Mouse (Mus musculus): ENCODE data around the gene 9930022D16Rik.

9930022D16Rik gene

DNA sequence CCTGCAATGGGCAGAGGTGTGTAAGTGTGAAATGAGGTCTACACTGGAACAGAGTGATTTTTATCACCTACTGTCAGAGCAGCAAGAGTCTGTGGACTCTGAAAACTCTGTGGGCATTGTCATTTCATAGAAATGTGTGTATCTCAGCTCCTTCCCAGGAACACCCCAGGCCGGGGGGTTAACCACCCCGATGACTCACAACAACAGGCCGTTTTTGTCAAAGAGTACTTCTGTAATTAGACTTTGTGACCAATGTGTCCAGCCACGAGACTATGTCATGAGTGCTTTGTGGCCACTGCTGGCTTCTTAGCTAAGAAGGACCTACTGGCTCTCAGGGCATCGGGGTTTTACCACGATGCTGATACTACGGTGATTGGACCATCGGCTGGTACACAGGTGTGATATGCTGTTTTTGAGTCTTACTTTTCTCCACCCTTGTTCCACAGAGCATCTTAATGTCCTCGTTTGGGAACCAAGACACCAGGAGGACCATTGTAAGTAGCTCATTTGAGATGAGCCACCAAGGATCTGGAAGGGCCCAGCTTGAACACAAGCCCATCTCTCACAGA, 3.8 kb downstream of the 9930022D16Rik start:
- DNase-seq = no peak

DNA sequence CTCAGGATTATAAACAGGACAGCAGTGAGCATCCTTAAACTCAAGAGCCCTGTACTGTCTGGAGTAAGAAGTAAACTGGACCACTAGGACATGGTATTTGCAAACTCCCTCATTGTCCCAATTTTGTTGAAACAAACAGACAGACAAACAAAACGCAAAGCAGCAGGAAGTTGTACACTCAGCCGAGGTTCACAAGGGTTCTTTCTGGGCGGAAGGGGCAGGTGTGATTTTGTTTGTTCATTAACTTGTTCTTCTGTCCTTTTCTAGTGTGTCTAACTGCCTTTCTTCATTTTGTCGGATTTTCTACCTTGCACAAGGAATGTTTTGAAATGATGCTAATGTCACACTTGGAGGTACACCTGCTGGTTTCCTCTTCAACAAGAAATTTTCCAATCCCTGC, 5.7 kb downstream of the 9930022D16Rik start:
- DNase-seq = no peak

DNA sequence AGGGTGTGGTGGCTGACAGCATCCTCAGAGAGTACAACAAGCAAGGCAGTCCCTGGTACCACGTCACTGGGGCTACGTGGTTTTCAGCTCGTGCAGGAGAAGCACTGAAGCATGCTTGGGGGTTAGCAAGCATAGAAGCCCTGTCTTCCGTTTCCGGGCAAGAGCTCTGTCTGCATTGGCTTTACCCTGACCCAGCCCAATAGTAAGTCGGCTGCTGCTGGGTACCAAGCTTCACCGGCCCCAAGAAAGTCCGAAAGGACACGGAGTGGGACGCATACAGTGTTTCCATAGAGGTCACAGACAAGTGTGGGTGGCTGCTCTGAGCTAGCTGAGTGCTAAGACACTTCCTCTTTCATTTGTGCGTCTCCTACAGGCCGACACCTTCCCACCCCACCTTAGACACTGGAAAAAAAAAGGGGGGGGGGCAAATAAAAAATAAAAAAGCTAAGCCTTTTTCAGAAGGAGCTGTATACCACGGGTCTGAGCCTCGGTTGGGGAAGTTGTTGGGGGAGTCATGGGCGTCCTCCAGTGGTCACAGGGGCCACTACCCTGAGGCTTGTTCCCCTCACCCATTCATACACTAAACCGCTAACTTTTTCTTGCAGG, 6.3 kb downstream of the 9930022D16Rik start:
- peak; percentile 73 for DNase-seq

DNA sequence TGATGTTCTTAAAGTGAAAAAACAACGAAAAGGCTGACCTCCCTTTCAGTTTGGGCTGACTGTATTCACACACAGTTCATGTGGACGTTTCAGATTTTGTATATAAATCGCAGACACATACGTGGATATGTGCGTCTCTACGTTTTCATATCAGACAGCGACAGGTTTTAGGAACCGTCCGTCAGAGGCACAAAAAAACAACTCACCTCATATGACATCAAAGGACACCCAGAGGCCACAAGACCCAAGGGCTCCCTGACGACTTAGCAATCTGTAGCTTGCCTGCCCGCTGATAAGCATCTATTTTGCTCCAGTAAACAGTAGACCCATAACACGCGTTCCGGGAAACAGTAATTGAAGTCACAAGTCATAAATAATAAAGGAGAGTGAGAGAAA, 6.8 kb downstream of the 9930022D16Rik start:
- DNase-seq = no peak

DNA sequence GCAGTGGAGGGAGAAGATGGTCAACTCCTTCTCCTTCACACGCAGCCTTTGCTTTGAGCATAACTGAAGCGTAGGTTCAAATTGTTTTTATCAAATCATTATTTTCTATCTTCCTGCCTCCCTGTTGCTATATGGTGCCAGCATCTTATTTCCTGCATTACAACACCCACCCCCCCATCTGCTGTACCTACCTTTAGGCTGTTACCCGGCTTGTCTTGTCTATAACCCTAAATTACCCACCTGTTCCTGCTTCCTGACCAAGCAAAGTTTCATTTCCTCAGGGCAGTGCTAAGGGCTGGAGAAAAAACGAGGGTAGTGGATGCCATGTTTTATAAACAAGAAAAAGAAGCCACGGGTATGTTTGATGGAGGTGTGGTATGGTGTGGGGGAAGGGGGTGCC, 7.5 kb downstream of the 9930022D16Rik start:
- no peak for DNase-seq

DNA sequence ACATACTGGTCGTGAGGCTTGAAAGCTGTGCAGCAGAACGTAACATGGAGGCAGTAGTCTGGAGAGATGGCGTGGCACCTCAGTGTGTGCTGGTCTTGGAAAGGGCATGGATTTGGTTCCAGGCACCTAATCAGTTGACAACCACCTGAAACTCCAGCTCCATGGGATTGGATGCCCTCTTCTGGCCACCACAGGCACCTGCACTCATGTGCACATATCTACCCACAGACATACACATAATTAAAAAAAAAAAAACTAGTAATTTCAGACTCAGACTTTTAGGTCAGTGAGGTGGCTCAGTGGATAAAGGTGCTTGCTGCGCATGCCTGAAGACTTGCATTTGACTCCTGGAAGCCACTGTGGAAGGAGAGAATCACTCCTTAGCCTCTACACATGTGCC, 8.5 kb downstream of the 9930022D16Rik start:
- no peak for DNase-seq

DNA sequence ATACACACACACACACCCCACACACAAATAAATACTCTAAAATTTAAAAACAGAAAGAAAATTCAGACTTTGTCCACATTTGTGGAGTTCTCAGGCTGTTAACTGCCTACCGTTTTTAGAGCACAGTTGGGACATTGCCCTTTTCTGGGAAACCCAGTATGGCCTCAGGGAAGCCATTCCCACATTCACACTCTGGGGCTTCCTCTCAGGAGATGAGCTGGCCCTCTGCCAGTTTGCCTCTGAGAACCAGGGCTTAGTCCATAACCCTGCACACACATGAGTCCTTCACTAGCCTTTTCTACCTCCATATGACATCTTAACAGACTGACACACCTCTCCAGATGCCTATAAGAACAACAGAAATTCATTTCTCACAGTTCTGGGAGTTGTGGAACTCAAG, 9.6 kb downstream of the 9930022D16Rik start:
- DNase-seq = no peak

DNA sequence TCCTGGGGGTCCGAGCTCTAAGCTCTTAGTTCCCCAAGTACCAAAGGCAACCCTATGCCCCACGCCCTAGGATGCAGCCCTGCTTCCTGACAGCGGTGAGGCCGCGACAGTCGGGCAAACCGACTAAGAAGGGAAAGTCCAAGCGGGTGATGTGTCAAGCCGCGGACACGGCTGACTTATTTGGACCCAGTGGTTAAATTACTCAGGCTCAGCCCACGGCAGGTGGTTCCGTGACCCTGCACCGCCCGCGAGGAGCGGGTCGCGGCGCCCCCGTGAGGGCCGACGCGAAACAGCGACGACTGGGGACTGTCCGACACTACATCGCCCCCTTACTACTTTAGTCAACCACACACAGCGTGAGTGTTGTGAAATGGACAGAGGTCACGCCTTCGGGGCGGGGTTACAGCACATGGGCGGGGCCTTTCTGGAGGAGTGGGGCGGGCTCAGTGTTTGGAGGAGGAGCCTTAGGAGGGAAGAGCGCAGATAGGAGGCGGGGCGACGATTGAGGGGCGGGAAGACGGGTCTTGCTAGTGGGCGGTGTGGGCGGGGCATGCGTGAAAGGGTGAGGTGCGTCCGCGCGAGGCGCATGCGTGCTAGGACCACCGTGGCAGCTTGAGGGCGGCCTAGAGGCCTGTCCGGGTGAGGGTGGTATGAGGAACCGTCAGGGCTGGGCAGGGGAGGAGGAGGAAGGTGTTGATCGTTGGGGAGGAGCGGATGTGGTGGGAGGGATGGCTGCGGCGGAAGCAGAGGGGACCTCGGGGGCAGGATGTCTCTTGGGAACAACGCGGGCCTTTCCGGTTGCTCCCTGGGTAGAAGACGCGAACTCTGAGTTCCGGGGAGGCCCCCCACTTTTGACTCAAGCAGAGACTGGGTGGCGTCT, 11.9 kb downstream of the 9930022D16Rik start, which contains the start of gene Amz2:
Amz2 (plus strand) TSS at position 555 of the 880 bp plus-strand sequence.
- peak; percentile 100 for DNase-seq

DNA sequence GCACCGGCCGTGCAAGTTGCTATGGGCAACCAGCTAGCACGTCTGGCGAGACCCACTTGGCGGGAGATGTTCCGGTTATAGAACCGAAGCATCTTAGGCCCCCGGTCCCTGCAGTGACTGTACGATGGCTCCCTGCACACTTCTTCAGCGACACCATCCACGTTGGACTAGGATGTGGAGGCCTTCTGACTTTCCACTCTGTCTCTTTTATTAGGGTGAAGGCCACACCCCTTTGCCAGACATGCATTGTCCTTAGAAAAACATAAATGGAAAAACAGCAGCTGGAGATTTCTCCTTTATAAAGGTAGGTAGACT, 12.5 kb downstream of the 9930022D16Rik start:
- no peak for DNase-seq

DNA sequence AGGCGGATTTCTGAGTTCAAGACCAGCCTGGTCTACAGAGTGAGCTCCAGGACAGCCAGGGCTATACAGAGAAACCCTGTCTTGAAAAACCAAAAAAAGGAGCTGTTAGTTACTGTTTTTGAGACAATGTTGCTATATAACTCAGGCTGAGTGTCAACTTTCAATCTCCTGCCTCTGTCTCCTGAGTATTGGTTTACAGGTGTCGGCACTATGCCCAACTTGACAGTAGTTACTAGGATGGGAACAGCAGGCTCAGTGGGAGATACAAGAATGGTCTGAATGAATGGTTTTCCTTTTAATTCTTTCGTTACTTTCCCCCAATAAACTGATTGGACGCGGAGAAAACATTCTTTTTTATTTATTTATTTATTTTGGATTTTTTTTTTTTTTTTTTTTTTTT, 13.6 kb downstream of the 9930022D16Rik start:
- no peak for DNase-seq

DNA sequence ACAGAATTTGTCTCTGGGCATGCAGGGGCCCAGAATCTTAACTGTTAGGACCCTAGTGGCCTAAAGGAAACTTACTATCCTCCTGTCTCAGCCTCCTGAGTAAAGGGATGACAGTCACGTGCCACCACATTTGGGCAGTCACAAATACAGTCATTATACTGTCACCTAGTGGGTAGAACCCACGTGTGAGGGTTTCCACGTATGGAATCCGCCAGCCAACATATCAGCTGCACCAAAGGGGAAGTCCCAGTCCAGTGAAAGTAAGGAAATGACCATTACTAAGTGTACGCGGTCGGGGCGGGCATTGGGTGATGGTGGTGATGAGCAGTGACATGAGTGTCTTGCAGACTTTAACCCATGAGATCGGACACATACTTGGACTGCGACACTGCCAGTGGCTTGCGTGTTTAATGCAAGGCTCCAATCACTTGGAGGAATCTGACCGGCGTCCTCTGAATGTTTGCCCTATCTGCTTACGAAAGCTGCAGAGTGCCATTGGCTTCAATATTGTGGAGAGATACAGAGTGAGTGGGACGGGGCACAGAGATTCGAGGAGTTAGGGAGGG, 20.6 kb downstream of the 9930022D16Rik start:
- DNase-seq = no peak

DNA sequence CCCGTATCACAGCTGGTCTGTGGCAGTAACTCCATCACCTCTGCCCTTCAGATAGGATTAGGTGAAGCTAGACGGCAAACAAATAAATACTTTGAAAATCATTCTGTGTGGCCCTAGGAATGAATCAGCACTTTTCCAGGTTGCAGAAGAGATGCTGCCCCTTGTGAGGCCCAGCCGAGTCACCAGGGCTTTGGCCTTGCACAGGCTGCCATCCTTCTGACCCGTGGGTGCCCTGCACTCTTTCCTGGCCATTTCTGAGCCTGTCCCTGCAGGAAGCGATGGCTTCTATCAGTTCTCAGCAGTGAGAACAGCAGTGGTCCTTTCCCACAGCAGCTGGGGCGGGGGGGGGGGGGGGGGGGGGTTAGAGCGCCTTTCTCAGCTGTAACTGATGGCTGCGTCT, 23.2 kb downstream of the 9930022D16Rik start:
- no peak for DNase-seq

DNA sequence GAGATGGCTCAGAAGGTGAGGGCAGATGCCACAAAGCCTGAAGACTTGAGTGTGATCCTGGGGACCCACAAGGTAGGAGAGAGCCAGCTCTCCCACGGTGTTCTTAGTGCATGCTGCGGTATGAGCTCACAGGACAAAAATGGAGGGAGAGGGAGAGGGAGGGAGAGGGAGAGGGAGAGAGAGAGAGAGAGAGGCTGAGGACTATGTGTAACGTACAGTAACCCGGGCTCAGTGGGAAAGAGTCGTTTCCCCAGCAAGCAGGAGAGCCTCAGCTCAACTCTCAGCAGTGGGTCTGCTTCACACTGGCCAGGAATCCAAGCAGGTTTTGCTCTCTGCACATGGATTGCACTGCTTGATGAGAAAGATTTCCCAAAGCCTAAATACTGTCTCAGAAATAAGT, 25.5 kb downstream of the 9930022D16Rik start:
- DNase-seq = no peak

DNA sequence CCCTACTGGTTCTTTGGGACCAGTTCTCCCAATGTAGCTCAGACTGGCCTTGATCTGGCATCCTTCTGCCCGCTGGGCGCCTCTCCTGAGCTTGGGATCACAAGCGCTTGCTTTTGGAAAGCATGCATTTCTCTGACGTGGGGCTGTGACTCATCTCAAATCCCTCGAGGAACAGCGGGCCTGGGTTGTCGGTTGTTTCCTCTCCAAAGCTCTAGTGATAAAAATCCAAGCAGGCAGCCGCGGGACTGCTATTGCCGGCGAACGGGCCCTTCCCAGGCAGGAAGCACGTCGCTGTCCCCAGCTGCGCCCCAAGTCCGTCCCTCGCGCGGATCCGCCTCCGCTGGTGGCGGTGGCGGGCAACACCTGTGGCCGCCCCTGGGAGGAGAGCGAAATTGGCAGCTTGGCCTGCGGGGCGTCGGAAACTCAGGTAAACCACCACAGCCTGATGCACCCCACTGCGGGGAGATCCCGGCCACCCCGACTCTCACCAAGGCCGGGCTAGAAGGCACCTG, 26.2 kb downstream of the 9930022D16Rik start:
- peak; percentile 87 for DNase-seq

DNA sequence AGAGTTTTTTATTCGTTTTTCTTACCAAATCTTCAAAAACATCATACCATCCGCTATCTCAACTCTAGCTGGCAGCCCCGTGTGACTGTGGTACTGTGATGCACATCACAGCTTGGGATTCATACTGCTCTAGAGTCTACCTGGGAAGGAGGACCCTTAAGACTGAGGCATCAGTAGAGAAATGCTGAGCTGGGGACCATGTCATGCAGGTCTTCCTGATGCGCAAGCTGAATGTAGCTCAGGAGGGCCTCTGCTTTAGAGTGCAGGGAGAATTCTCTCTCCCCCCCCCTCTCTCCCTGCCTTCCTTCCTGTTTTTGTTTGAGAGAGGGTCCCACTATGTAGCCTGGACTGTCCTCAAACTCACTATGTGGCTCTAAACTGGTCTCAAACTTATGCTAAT, 26.9 kb downstream of the 9930022D16Rik start:
- DNase-seq = no peak

DNA sequence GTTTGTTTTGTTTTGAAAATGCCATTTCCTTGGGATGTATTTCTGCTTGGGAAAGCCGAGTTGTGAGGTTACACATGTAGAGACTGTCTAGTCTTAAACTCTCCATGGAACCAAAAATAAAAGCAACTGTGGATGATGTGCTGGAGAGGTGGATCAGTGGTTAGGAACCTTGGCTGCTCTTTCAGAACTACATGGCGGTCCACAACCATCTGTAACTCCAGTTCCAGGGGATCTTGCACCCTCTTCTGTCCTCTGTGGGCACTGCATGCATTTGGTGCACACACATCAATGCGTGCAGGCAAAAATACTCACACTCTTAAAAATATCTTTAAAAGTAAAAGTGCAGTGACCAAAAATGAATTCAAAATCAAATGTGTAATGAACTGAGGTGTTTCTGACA, 27.4 kb downstream of the 9930022D16Rik start:
- DNase-seq = peak; percentile 81

DNA sequence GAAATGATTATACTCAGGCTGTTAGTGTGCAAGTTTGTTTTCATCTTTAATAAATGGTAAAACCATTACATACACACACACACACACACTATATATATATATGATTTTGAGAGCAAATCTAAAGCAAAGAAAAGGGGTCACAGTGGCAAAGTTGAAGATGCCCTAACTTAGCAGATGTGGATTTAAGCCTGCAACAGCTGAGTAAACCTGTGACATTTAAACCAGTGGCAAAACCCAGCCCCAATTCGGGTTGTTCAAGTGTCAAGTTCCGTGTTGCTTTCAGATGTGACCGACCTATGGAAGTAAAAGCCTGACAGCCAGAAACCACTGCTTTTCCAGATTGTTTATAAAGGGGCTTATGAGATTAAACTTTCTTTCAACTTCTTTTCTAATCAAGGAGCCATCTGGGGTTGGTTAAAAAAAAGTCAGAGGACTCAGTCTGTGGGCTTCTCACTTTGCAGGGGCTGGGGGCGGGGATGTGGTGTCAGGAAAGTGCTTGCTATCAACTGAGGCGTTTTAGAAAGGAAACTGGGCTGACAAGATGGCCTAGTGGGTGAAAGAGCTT, 28.5 kb downstream of the 9930022D16Rik start:
- DNase-seq = no peak

DNA sequence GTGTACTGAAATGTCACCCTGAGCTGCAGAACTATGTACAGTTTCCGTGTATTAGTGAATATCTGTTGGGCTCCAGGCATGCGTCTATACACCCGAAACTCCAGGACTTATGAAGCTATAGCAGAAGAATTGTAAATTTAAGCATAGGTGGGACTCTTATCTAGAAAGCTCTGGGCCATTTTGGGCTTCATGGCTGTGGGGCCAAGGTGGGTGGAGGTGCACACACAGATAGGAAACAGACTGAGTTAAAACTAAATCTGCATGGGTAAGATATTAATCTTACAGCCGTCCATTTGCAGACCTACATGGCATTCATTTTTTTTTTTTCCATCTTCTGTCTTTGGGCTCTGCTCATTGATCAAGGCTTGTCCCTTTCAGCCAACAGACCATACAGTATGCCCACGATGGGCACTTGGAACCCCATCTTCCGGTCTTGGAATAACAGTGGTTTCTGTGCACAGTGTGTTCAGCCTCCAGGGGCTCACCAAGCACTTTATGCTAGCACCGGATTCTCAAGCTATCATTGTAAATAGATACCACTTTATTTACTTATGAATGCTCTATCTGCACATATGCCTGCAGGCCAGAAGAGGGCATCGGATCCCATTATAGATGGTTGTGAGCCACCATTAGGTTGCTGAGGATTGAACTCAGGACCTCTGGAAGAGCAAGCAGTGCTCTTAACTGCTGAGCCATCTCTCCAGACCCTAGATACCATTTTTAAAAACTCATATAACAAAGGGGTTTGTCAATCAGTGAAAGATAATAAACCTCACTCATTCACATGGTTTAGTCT, 29.9 kb downstream of the 9930022D16Rik start:
- no peak for DNase-seq

DNA sequence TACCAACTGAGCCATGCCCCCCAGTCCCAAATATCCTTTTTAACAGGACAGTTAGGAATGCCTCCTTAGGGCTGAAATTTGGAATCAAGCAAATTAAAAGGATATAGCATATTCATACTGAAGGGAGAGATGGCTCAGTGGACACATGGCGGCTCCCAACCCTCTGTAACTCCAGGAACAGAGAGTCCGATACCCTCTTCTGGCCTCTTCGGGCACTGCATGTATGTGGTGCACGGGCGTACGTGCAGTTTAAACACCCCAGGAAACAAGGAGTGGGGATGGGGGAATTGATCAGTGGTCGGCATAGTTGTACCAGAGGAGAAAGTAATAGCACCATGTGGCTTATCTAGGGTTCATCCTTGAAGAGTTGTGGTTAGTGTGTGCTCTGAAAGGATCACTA, 30.9 kb downstream of the 9930022D16Rik start:
- peak; percentile 79 for DNase-seq

DNA sequence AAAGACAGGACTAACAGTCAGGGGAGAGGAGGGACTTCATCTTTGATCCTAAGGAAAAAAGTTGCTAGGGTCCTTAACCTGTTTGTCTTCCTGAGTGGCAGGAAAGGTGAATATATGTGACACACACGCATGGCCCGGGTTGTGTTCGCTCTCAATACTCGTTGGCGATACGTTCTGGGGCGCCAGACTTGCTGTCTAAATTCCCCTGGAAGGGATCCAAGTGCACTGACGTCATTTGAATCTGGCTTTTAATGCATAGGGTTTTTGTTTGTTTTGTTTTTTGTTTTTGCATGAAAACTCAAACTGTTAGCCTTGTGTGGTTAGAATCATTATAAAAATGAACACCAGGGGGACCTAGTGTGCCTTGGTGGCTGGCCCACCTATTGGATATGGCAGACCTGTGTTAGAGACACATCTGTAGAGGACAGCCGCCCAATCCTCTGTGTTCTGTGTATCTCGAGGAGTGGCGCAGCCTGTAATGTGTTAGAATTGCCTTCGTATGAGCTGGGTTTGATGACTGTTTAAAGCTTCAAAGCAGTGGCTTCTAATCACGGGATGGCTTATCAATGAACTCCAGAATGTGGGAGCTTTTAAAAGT, 31.8 kb downstream of the 9930022D16Rik start:
- DNase-seq = peak; percentile 35

DNA sequence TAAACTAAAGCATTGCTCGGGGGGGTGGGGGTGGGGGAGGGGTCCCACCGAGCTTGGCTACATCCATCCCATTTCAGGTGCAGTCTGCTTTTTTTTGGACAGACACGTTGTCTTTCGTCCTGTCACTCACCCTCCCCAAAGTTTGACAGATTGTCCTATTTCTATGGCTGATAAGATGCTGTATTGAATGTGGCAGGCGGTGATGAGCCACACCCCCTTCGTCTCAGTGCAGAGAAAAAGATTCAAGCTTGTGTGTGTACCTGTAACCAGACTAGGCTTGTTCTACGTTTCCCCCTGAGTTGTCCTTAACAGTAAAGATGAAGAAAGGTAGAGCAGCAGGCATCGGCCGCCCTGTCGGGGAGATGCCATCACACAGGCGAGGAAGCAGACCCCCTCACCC, 37.5 kb downstream of the 9930022D16Rik start:
- no peak for DNase-seq

DNA sequence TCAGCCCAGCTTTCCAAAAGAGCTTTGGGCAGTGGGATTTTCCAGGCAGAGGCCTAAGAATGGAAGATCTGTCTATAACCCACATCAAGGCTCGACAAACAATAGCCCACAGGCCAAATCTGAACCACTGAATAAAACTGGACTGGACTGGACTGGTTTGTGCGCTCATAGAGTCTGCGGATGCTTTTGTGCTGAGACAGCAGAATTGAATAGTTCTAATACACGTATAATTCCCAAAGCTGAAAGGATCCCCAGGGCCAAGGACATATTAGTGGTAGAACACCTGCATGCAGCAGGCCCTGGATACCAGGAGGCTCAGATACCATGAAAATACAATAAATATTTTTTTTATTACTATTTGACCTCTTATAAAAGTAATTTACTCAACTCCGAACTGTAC, 42.5 kb downstream of the 9930022D16Rik start:
- no peak for DNase-seq
